Mouse (Mus musculus) G1E (cell line): ENCODE data around the gene Gdi1.

Experiments used
- CTCF ChIP-seq: IDR thresholded peaks from 2 replicates; pipeline ENCODE4 v1.5.1; 2012; ENCODE audit warnings: low read depth, low read length, inconsistent platforms, mixed read lengths
- GATA1 ChIP-seq: IDR thresholded peaks from 2 replicates; pipeline ENCODE4 v1.6.1; 2012; ENCODE audit warnings: borderline replicate concordance, low read length, inconsistent platforms, mixed read lengths
- GATA2 ChIP-seq: IDR thresholded peaks from 2 replicates; pipeline ENCODE4 v1.6.1; 2012; ENCODE audit warnings: low read depth, low read length, inconsistent platforms, borderline replicate concordance
- POLR2AphosphoS5 ChIP-seq: IDR thresholded peaks from 2 replicates; pipeline ENCODE4 v1.6.1; 2012; ENCODE audit warnings: low read depth, low read length, inconsistent platforms; ENCODE audit not compliant: insufficient replicate concordance
- TAL1 ChIP-seq: conservative IDR thresholded peaks from 2 replicates; pipeline ENCODE4 v1.6.1; 2012; ENCODE audit warnings: low read depth, low read length, inconsistent platforms, mixed read lengths

DNA sequence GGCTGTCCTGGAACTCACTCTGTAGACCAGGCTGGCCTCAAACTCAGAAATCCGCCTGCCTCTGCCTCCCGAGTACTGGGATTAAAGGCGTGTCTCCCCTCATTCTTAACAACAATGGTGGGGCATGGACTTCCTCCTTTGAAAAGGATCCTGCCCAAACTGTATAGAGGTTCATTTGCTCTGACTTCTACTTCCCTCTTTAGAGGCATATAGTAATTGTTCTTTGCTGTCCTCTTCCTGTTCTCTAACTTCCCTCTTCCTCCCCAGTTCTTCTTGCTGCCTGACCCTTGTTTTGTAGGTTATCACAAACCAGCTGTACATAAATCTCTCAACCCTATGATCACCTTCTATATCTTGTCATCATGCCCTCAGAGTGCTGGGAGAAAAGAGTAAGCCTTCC lies 5.1 kb upstream of the Gdi1 start:
- TF ChIP-seq CTCF = no peak
- no peak for TF ChIP-seq GATA1
- no peak for TF ChIP-seq TAL1
- TF ChIP-seq POLR2AphosphoS5 = no peak
- no peak for TF ChIP-seq GATA2
